Comparison of ENCODE assay signal across 11 mouse cellular contexts in genomic region chr2:29663260-29663877, GRCm38 (mm10). TPM values are rescaled to one million over a fixed set of nuclear protein-coding genes. Genes with fewer than 3 reads are reported as not detected.
DNase-seq lines count a peak whose midpoint lies in the region; ATAC-seq and TF ChIP-seq lines count a peak whose summit lies in the region.
"Had no signal": no experiment of that assay in that cellular context is flagged by ENCODE, and none has a peak within 500 bp of the region (broad histone marks: within the 10 kb centered on the region; RNA-seq: fewer than 3 reads in every experiment).

No protein-coding gene starts in this region.

- ATAC-seq in forebrain, postnatal 0 days = peak; percentile 12; the same call in 1 of the 2 replicates
- no peak for ATAC-seq in forebrain, embryonic 16.5 days
- ATAC-seq: forebrain, embryonic 14.5 days had no signal

- H3K9me3 ChIP-seq in forebrain, postnatal 0 days (ENCODE audit: low read length) = no peaks in the 10 kb centered on the region
- H3K9me3 ChIP-seq in forebrain, embryonic 16.5 days (ENCODE audit: control insufficient read depth, low read length) = no peaks in the 10 kb centered on the region
- H3K9me3 ChIP-seq: lung, embryonic 15.5 days had no signal

- H3K27ac ChIP-seq in forebrain, postnatal 0 days (ENCODE audit: low read depth, low read length) = no peak overlapping the region
- no peak overlapping the region for H3K27ac ChIP-seq in forebrain, embryonic 16.5 days (ENCODE audit: low read length)
- H3K27ac ChIP-seq in spleen, adult 2 months (ENCODE audit: insufficient read depth, low read length) = peak overlapping the region; percentile 78
- H3K27ac ChIP-seq: lung, embryonic 15.5 days had no signal

- no peak for TF ChIP-seq POLR2A in spleen, adult 2 months (IDR thresholded peaks at IDR 0.05; ENCODE audit: low read depth, low read length)

- no peak overlapping the region for H3K4me3 ChIP-seq in forebrain, postnatal 0 days (ENCODE audit: low read depth, low read length)
- H3K4me3 ChIP-seq in forebrain, embryonic 16.5 days (replicated peaks; ENCODE audit: low read length) = no peak overlapping the region
- no peak overlapping the region for H3K4me3 ChIP-seq in spleen, adult 2 months (ENCODE audit: extremely low read depth, insufficient read depth, insufficient read length)
- H3K4me3 ChIP-seq: lung, embryonic 15.5 days had no signal

- TF ChIP-seq CTCF in forebrain, postnatal 0 days (IDR thresholded peaks at IDR 0.05; ENCODE audit: low read depth) = no peak
- TF ChIP-seq CTCF in spleen, adult 2 months (IDR thresholded peaks at IDR 0.05; ENCODE audit: extremely low read depth, insufficient read depth, insufficient read length, insufficient replicate concordance) = no peak

- H3K9ac ChIP-seq in forebrain, postnatal 0 days = no peak overlapping the region
- H3K9ac ChIP-seq in forebrain, embryonic 16.5 days (replicated peaks; ENCODE audit: low read depth, low read length) = no peak overlapping the region
- H3K9ac ChIP-seq: lung, embryonic 15.5 days had no signal

- no peak for DNase-seq in forebrain, postnatal 0 days
- peak; percentile 50 for DNase-seq in kidney, postnatal 10 days
- DNase-seq in kidney, postnatal 25 days = no peak
- no peak for DNase-seq in spleen, adult 2 months (ENCODE audit: low read depth in 1 of 2, low spot score in 2 of 2)
- DNase-seq in spleen, postnatal 10 days (ENCODE audit: low spot score in 2 of 2) = no peak
- peak; percentile 51 for DNase-seq in thymus, postnatal 4 days
- DNase-seq in right cerebral cortex, postnatal 14 days = no peak
- DNase-seq: B cell, adult 2 months had no signal

- H3K4me2 ChIP-seq in forebrain, postnatal 0 days (ENCODE audit: low read depth) = no peak overlapping the region
- no peak overlapping the region for H3K4me2 ChIP-seq in forebrain, embryonic 16.5 days (ENCODE audit: low read length)
- H3K4me2 ChIP-seq: lung, embryonic 15.5 days had no signal

- no peaks in the 10 kb centered on the region for H3K36me3 ChIP-seq in forebrain, postnatal 0 days (ENCODE audit: insufficient read depth)
- no peaks in the 10 kb centered on the region for H3K36me3 ChIP-seq in forebrain, embryonic 16.5 days (ENCODE audit: control insufficient read depth, insufficient read depth)
- H3K36me3 ChIP-seq in spleen, adult 2 months (ENCODE audit: control insufficient read depth, insufficient read depth, low read length) = no peaks in the 10 kb centered on the region
- H3K36me3 ChIP-seq: lung, embryonic 15.5 days had no signal

- H3K4me1 ChIP-seq in forebrain, postnatal 0 days (ENCODE audit: insufficient read depth) = no peaks in the 10 kb centered on the region
- peaks cover 16% of the 10 kb centered on the region for H3K4me1 ChIP-seq in forebrain, embryonic 16.5 days (replicated peaks; ENCODE audit: control insufficient read depth, insufficient read depth, low read length)
- H3K4me1 ChIP-seq in spleen, adult 2 months (ENCODE audit: control insufficient read depth, insufficient read depth, insufficient read length) = peaks cover 58% of the 10 kb centered on the region

- WGBS in forebrain, postnatal 0 days = 33% methylated on average over 4 of the region's 4 CpGs
- 38% methylated on average over 4 of the region's 4 CpGs for WGBS in forebrain, embryonic 16.5 days
- 15% methylated on average over 4 of the region's 4 CpGs for WGBS in spleen, adult 2 months

- no peaks in the 10 kb centered on the region for H3K27me3 ChIP-seq in forebrain, postnatal 0 days (ENCODE audit: insufficient read depth, low read length)
- no peaks in the 10 kb centered on the region for H3K27me3 ChIP-seq in forebrain, embryonic 16.5 days (replicated peaks; ENCODE audit: control insufficient read depth, insufficient read depth, low read length)
- H3K27me3 ChIP-seq in spleen, adult 2 months (ENCODE audit: control insufficient read depth, insufficient read depth, low read length) = no peaks in the 10 kb centered on the region
- H3K27me3 ChIP-seq: lung, embryonic 15.5 days had no signal

RNA-seq across cellular contexts. Expression of gene Rapgef1, which starts 43.8 kb away (rescaled TPM):
- 81.9 and 99.1 TPM in 2 replicates for total RNA-seq in forebrain, postnatal 0 days (2014; rRNA removed)
- 17.9 and 19.4 TPM in 2 replicates for polyA plus RNA-seq in forebrain, postnatal 0 days (2015; fragmentation: Nextera tagmentation; extraction: Ambion mirVana)
- polyA plus RNA-seq in forebrain, embryonic 16.5 days (2015; fragmentation: Nextera tagmentation; extraction: Ambion mirVana) = 22.0 and 22.5 TPM in 2 replicates
- 75.1 and 95.9 TPM in 2 replicates for polyA plus RNA-seq in spleen, adult 2 months (2012; rRNA removed)

Comparison
In these comparisons a context has a peak if more than half of its experiments do, and no peak if none do; other contexts are left out.
1. DNase-seq: peak in kidney, postnatal 10 days (single experiment) and thymus, postnatal 4 days (single experiment); none in forebrain, postnatal 0 days (single experiment), kidney, postnatal 25 days (0 of 2), spleen, adult 2 months (0 of 2), spleen, postnatal 10 days (0 of 2) and right cerebral cortex, postnatal 14 days (single experiment).